Mouse (Mus musculus) stomach, postnatal 0 days (tissue): ENCODE measurements at regions not wholly inside any gene's neighbourhood (a gene's known extent, or its start where the extent isn't known, plus 50 kb on each side); places are given as distances from the start of the nearest gene placed in this dataset.

Experiments used
- ATAC-seq: fragments of 200-750 bp; cut with Nextera tagmentation; 2 replicates; pipeline ENCODE4 v1.8.0; 2017; ENCODE audit not compliant: low FRiP score, low TSS enrichment
- DNase-seq: peaks from one replicate; pipeline ENCODE4 v3.0.0-alpha.2; 2016; ENCODE audit warnings: low spot score
- H3K27ac ChIP-seq: fragments of 300-500 bp; sonication (generic); replicated peaks from 2 replicates; pipeline ENCODE4 v1.5.1; 2014; ENCODE audit warnings: mild to moderate bottlenecking, control low read depth
- H3K27me3 ChIP-seq: fragments of 300-500 bp; sonication (generic); 2 replicates; pipeline ENCODE4 v1.6.1; 2014; ENCODE audit warnings: low read length; ENCODE audit not compliant: control insufficient read depth, insufficient read depth
- H3K36me3 ChIP-seq: fragments of 300-500 bp; sonication (generic); 2 replicates; pipeline ENCODE4 v1.6.1; 2014; ENCODE audit warnings: low read length, mixed read lengths; ENCODE audit not compliant: control insufficient read depth, insufficient read depth
- H3K4me1 ChIP-seq: fragments of 300-500 bp; sonication (generic); replicated peaks from 2 replicates; pipeline ENCODE4 v1.6.1; 2014; ENCODE audit warnings: antibody characterized with exemption; ENCODE audit not compliant: control insufficient read depth, insufficient read depth
- H3K4me2 ChIP-seq: fragments of 300-500 bp; sonication (generic); replicated peaks from 2 replicates; pipeline ENCODE4 v1.6.1; 2014; ENCODE audit warnings: low read depth, mild to moderate bottlenecking, control low read depth, moderate library complexity
- H3K4me3 ChIP-seq: fragments of 300-500 bp; sonication (generic); 2 replicates; pipeline ENCODE4 v1.5.1; 2014; ENCODE audit warnings: low read depth, low read length, control low read depth
- H3K9ac ChIP-seq: fragments of 300-500 bp; sonication (generic); 2 replicates; pipeline ENCODE4 v1.6.1; 2014; ENCODE audit warnings: mild to moderate bottlenecking, low read length, control low read depth, mixed read lengths
- H3K9me3 ChIP-seq: fragments of 300-500 bp; sonication (generic); 2 replicates; pipeline ENCODE4 v1.6.1; 2016; ENCODE audit warnings: low read length; ENCODE audit not compliant: control insufficient read depth
- CTCF ChIP-seq: IDR thresholded peaks from 2 replicates; pipeline ENCODE4 v1.5.1; 2016; ENCODE audit warnings: antibody characterized with exemption, low read depth, mild to moderate bottlenecking, moderate library complexity
- EP300 ChIP-seq: optimal IDR thresholded peaks from 2 replicates; pipeline ENCODE3; 2016; ENCODE audit warnings: antibody characterized with exemption
- WGBS: fragments of 180-500 bp; shearing (Covaris S2); extraction: QIAGEN DNeasy Blood & Tissue Kit; methylation state at CpG from one replicate; pipeline ENCODE4 v1.1.7; 2014; 5-methylcytosine and 5-hydroxymethylcytosine counted together

DNA sequence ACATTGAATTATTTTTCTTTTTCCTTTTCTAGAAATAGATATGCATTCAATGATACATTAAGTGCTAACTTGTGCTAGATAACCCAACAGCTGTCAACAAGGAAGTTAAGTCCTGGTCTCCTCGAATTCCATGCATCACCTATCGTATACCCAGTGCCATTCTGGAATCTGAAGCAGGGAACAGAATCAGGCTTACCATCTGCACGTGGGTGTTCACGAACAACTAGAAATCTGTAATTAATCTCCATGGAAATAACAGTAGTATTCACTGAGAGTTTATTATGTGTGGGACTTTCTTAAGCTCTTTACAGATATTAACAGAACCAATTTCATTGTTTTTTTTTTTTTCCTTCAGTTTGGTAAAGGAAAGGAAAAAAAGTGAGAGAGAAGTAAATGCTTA lies 701.4 kb upstream of the Tmpo start:
- H3K27me3 ChIP-seq: no peaks in the 10 kb centered on the region
- H3K36me3 ChIP-seq: no peaks in the 10 kb centered on the region
- no peak overlapping the region for H3K9ac ChIP-seq
- H3K4me3 ChIP-seq: no peak overlapping the region
- 77% methylated on average over 4 of the region's 4 CpGs for WGBS
- no peak overlapping the region for H3K27ac ChIP-seq
- DNase-seq (no peak), ATAC-seq (no peak)
- no peak overlapping the region for H3K4me2 ChIP-seq
- H3K4me1 ChIP-seq: no peaks in the 10 kb centered on the region
- no peaks in the 10 kb centered on the region for H3K9me3 ChIP-seq
- no peak for TF ChIP-seq EP300
- no peak for TF ChIP-seq CTCF

DNA sequence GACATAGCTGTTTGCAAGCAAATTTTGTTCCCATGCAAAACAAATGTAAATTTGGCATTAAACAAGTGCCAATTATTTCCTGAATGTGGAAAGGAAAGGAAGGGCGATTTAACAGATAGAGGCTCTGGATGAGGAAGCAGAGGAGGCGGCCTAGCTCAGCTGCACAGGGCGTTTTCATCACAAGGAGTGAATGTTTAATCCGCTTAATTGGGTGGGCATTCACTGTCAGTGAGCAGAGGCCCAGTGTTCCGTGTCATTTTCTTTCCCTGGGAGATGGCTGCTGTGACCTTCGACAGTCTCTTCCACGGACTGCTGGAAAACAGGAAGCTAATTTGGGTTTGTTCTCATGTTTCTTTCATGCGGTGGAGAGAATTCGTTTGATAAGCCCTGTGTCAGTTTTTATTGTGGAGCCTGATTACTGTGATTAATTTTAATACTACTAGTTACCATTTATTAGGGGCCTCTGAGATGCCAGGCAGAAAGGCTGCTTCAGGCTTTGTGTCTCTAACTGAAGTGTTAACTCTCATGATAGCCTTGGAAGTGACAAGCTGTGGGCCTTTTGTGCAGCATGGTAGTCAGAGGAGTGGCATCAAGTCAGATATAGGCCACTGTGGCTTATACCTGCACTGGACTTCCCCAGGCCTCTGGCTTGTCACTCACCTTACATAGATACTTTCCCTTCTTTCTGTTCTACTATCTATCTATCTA lies 700.6 kb upstream of the Tmpo start:
- Histone ChIP-seq H3K9me3 (no peaks in the 10 kb centered on the region), H3K27me3 (no peaks in the 10 kb centered on the region), H3K4me1 (no peaks in the 10 kb centered on the region), H3K4me3 (no peak overlapping the region), H3K4me2 (no peak overlapping the region), H3K36me3 (no peaks in the 10 kb centered on the region), H3K27ac (no peak overlapping the region), H3K9ac (no peak overlapping the region)
- DNase-seq (no peak), ATAC-seq (no peak)
- TF ChIP-seq EP300 (no peak), CTCF (no peak)
- WGBS: 61% methylated on average over 9 of the region's 9 CpGs

DNA sequence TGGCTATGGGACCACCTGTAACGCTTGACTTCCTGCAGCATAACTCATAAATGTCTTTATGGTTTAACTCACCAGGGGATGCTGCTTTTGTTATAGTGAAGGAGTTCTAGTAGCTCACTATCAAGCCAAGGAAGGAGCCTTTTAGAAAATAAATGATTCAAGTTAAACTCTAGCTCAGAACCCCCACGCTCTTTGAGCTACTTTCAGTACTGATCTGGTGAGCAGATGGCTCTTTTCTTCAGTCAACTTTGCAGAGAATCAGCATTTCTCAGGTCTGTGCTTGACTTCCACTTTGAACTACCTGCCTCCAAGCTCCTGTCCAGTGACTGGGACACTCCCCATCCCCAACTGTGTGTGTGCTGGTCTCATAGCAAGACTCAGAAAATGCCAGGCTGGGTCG lies 694.3 kb upstream of the Tmpo start:
- Histone ChIP-seq H3K27me3 (no peaks in the 10 kb centered on the region), H3K36me3 (no peaks in the 10 kb centered on the region), H3K9me3 (no peaks in the 10 kb centered on the region), H3K9ac (no peak overlapping the region), H3K27ac (no peak overlapping the region), H3K4me2 (no peak overlapping the region), H3K4me1 (no peaks in the 10 kb centered on the region), H3K4me3 (no peak overlapping the region)
- TF ChIP-seq CTCF (no peak), EP300 (no peak)
- 65% methylated on average over 3 of the region's 3 CpGs for WGBS
- ATAC-seq (no peak), DNase-seq (no peak)

GRCm38 (mm10) chr10:91871244-91871643 lies 690.1 kb upstream of the Tmpo start:
- DNase-seq (no peak), ATAC-seq (no peak)
- H3K27ac ChIP-seq: no peak overlapping the region
- H3K4me2 ChIP-seq: no peak overlapping the region
- H3K27me3 ChIP-seq: no peaks in the 10 kb centered on the region
- 37% methylated on average over 4 of the region's 4 CpGs for WGBS
- H3K9ac ChIP-seq: no peak overlapping the region
- no peak overlapping the region for H3K4me3 ChIP-seq
- H3K36me3 ChIP-seq: no peaks in the 10 kb centered on the region
- TF ChIP-seq CTCF (no peak), EP300 (no peak)
- no peaks in the 10 kb centered on the region for H3K4me1 ChIP-seq
- no peaks in the 10 kb centered on the region for H3K9me3 ChIP-seq

DNA sequence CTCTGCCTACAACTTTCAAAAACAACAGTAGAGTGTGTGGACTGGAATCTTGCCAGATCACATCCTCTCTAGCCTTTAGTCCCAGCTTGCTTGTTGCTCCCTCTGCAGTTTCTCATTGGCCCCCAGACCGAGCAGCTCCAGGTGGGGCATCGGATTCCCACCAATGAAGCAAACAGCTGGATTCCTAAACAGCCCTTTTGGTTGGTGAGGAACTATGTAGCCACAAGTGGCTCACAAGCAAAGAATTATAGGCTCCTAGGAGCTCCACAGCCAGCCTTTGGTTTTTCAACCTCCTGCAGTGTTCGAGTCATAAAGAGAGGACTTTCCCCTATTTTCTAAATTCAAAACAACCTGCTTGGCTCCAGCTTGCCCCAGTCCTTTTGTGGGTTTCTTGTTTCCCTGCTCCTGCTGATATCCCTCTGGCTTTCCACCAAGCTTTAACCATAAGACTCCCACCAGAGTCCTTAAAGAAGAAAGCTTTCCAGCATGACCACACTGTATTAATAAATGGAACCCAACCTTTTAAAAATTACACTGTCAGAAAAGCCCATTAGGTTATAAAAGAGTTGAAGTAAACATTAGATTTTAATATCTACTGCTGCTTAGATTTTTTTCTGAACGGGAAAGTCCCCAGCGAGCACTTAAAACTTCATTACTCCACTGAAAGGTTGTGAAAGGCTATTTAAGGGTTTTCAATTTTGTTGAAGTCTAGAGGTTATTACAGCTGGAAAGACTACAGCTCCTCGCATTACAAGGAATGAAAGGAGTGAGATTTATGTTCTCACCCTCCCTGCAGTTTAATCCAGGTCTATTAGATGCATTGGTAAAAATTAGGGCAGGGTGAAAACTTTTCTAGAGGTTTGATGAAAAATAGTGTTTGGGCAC lies 677.8 kb upstream of the Tmpo start:
- H3K27me3 ChIP-seq: no peaks in the 10 kb centered on the region
- no peak for DNase-seq
- H3K4me1 ChIP-seq: no peaks in the 10 kb centered on the region
- no peak for ATAC-seq
- H3K9ac ChIP-seq: no peak overlapping the region
- H3K36me3 ChIP-seq: no peaks in the 10 kb centered on the region
- H3K4me3 ChIP-seq: no peak overlapping the region
- 40% methylated on average over 6 of the region's 6 CpGs for WGBS
- H3K4me2 ChIP-seq: no peak overlapping the region
- no peaks in the 10 kb centered on the region for H3K9me3 ChIP-seq
- no peak overlapping the region for H3K27ac ChIP-seq
- TF ChIP-seq EP300 (no peak), CTCF (no peak)

GRCm38 (mm10) chr10:91827074-91827473 lies 646.0 kb upstream of the Tmpo start:
- Histone ChIP-seq H3K4me2 (no peak overlapping the region), H3K9ac (no peak overlapping the region), H3K9me3 (no peaks in the 10 kb centered on the region), H3K36me3 (no peaks in the 10 kb centered on the region), H3K4me3 (no peak overlapping the region), H3K27me3 (no peaks in the 10 kb centered on the region), H3K27ac (no peak overlapping the region), H3K4me1 (no peaks in the 10 kb centered on the region)
- ATAC-seq (no peak), DNase-seq (no peak)
- WGBS: 70% methylated on average over 3 of the region's 3 CpGs
- TF ChIP-seq EP300 (no peak), CTCF (no peak)
